Mouse (Mus musculus) hindbrain, postnatal 0 days (tissue): ENCODE results near the gene Dpf3. TPM values are rescaled to one million over a fixed set of nuclear protein-coding genes. Genes with fewer than 3 reads are reported as not detected.

Experiments
- ATAC-seq: fragments of 200-750 bp; cut with Nextera tagmentation; 2 replicates; pipeline ENCODE4 v1.8.0; 2017; ENCODE audit warnings: mild to moderate bottlenecking, moderate TSS enrichment, moderate library complexity
- DNase-seq: peaks from one replicate; pipeline ENCODE4 v3.0.0-alpha.2; 2015; ENCODE audit warnings: low spot score
- H3K27ac ChIP-seq: fragments of 300-500 bp; sonication (generic); 2 replicates; pipeline ENCODE4 v1.5.1; 2014; ENCODE audit warnings: mild to moderate bottlenecking
- H3K27me3 ChIP-seq: fragments of 300-500 bp; sonication (generic); 2 replicates; pipeline ENCODE4 v1.6.1; 2014; ENCODE audit warnings: low read length, mixed read lengths; ENCODE audit not compliant: insufficient read depth
- H3K36me3 ChIP-seq: fragments of 300-500 bp; sonication (generic); 2 replicates; pipeline ENCODE4 v1.6.1; 2014; ENCODE audit warnings: low read length, mixed read lengths; ENCODE audit not compliant: insufficient read depth
- H3K4me1 ChIP-seq: fragments of 300-500 bp; sonication (generic); 2 replicates; pipeline ENCODE4 v1.6.1; 2014; ENCODE audit warnings: antibody characterized with exemption, low read length, mixed read lengths; ENCODE audit not compliant: insufficient read depth
- H3K4me2 ChIP-seq: fragments of 300-500 bp; sonication (generic); 2 replicates; pipeline ENCODE4 v1.6.1; 2014; ENCODE audit warnings: low read depth, mild to moderate bottlenecking, low read length, moderate library complexity, mixed read lengths
- H3K4me3 ChIP-seq: fragments of 300-500 bp; sonication (generic); 2 replicates; pipeline ENCODE4 v1.5.1; 2014; ENCODE audit warnings: low read length
- H3K9ac ChIP-seq: fragments of 300-500 bp; sonication (generic); replicated peaks from 2 replicates; pipeline ENCODE4 v1.6.1; 2014; ENCODE audit warnings: mild to moderate bottlenecking, low read length, moderate library complexity, mixed read lengths
- H3K9me3 ChIP-seq: fragments of 300-500 bp; sonication (generic); 2 replicates; pipeline ENCODE4 v1.6.1; 2016; ENCODE audit warnings: low read length, mixed read lengths
- CTCF ChIP-seq: IDR thresholded peaks from 2 replicates; pipeline ENCODE4 v1.5.1; 2016; ENCODE audit warnings: antibody characterized with exemption, control low read depth, low read depth
- WGBS: fragments of 180-500 bp; shearing (Covaris S2); extraction: QIAGEN DNeasy Blood & Tissue Kit; methylation state at CpG from one replicate; pipeline ENCODE4 v1.1.7; 2014; 5-methylcytosine and 5-hydroxymethylcytosine counted together
- polyA plus RNA-seq: library from polyadenylated mRNA; unstranded; fragments of >200 nt; fragmentation: Nextera tagmentation; extraction: Ambion mirVana; gene quantifications from 2 replicates; pipeline ENCODE4 v1.2.1, GENCODE M21; 2015
- total RNA-seq: library from RNA; depleted of rRNA; stranded (reverse); fragments of >200 nt; gene quantifications from 2 replicates; pipeline ENCODE4 v1.2.3, GENCODE M21; 2014; rRNA removed

Dpf3 gene
- total and polyA plus RNA-seq, 2 experiments from 2014 or later, result 19.8 to 38.9 TPM

DNA sequence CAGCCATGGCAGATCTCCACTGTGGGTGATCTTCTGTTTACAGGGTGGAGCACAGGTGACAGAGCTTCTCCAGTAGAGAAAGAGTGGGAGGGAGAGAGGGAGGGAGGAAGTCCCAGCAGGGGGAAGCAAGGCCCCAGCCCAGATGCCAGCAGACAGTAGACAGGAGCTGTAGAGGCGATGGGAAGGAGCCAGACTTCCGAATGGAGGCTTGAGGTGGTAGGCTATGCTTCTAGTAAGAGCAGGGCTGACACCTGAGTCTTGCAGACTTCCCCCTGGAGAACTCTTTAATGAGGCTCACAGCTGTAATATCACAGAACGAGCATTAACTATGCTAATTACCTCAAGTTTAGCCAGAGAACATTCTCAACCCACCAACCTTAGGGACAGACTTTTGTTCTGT lies 285.8 kb downstream of the Dpf3 start:
- Histone ChIP-seq H3K9me3 (no peaks in the 10 kb centered on the region), H3K9ac (no peak overlapping the region), H3K4me1 (peaks cover 1% of the 10 kb centered on the region; the same call in 1 of the 2 replicates), H3K27ac (no peak overlapping the region), H3K36me3 (no peaks in the 10 kb centered on the region), H3K4me3 (no peak overlapping the region), H3K4me2 (no peak overlapping the region), H3K27me3 (no peaks in the 10 kb centered on the region)
- 34% methylated on average over 3 of the region's 3 CpGs for WGBS
- TF ChIP-seq CTCF, result no peak
- ATAC-seq (no peak), DNase-seq (no peak)

DNA sequence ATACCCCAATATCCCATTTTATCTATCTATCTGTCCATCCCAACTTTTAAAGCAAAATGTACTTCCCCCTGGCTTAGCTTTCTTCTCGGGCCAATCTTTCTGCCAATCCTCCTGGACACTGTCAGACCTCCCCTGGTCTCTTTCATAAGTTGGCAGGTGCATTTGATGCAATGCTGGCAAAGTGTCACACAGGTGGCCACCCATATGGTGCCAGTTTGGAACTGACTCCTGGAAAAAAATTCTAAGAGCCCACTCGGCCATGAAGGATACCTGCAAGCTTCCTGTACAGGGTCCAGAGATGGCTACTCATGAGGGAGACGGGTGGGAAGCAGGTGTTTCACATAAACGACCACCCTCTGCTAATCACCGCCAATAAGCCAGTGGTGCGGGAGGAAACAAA lies 307.0 kb downstream of the Dpf3 start:
- ATAC-seq (no peak), DNase-seq (peak; percentile 37)
- 65% methylated on average over 6 of the region's 6 CpGs for WGBS
- no peaks in the 10 kb centered on the region for H3K4me1 ChIP-seq
- H3K36me3 ChIP-seq, result no peaks in the 10 kb centered on the region
- no peak overlapping the region for H3K4me2 ChIP-seq
- no peaks in the 10 kb centered on the region for H3K9me3 ChIP-seq
- H3K27ac ChIP-seq, result no peak overlapping the region
- TF ChIP-seq CTCF, result no peak
- H3K9ac ChIP-seq, result no peak overlapping the region
- no peak overlapping the region for H3K4me3 ChIP-seq
- H3K27me3 ChIP-seq, result no peaks in the 10 kb centered on the region

DNA sequence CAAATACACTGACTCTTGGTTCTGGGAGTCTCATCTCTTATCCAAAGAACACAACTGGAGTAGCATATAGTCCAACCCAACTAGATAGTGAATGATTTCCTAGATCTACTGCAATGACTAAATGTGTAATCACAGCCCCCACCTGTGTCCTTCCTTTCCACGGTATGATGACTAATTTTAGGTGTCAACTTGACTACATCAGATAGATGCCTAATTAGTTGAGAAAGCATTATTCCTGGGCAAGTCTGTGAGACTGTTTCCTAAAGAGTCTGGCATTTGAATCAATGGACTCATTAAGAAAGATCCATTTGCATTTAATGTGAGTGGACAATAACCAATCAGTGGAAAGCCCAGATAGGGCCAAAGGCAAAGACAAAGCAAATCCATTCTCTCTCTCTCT lies 307.7 kb downstream of the Dpf3 start:
- H3K4me2 ChIP-seq, result no peak overlapping the region
- DNase-seq (no peak), ATAC-seq (no peak)
- H3K4me1 ChIP-seq, result no peaks in the 10 kb centered on the region
- no peak for TF ChIP-seq CTCF
- no peaks in the 10 kb centered on the region for H3K9me3 ChIP-seq
- H3K4me3 ChIP-seq, result no peak overlapping the region
- no peak overlapping the region for H3K9ac ChIP-seq
- 64% methylated on average over 1 of the region's 1 CpGs for WGBS
- no peak overlapping the region for H3K27ac ChIP-seq
- H3K36me3 ChIP-seq, result no peaks in the 10 kb centered on the region
- H3K27me3 ChIP-seq, result no peaks in the 10 kb centered on the region

- H3K4me2 ChIP-seq, result no peak overlapping the region
- no peaks in the 10 kb centered on the region for H3K27me3 ChIP-seq
- TF ChIP-seq CTCF, result no peak
- no peak overlapping the region for H3K4me3 ChIP-seq
- H3K36me3 ChIP-seq, result no peaks in the 10 kb centered on the region
- ATAC-seq (0 out of 2 replicates have a peak, but pooled peaks have one; percentile 12), DNase-seq (peak; percentile 23)
- H3K4me1 ChIP-seq, result no peaks in the 10 kb centered on the region
- 50% methylated on average over 2 of the region's 2 CpGs for WGBS
- H3K9me3 ChIP-seq, result no peaks in the 10 kb centered on the region
- H3K27ac ChIP-seq, result peak overlapping the region; percentile 22; the same call in 1 of the 2 replicates
- H3K9ac ChIP-seq, result no peak overlapping the region
These were observed 308.7 kb downstream of the Dpf3 start for GRCm38 (mm10) chr12:83178770-83179169.

DNA sequence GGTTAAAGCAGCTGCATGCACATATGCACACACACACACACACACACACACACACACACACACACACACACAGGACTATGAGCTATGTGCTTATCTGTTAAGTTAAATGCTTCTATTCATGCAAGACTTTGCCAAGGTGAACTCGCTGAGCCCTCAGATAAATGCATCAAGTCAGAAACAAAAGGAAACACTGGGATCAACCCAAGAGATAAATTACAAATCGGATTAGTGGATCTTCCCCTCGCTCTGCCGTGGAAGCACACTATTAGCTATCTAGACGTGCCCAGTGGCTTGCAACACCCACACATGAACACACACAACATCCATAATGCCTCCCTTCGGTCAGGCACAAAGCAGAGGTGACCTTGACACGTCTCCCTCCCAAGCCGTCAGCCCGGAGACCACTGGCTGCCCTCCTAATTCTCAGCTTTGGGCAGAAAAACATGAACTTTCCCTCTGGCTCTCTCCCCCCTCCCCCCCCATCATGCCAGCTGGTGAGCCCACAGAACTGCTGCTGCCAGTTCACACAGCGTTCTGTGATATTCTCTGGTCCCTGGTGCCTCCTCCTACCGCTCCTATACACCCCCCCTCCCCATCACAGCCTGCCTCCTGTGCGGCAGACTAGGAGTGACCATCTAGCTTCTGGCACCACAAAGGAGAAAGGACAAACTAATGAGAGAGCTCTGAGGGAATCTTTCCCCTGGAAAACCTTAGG lies 317.9 kb downstream of the Dpf3 start:
- Histone ChIP-seq H3K4me2 (no peak overlapping the region), H3K9ac (no peak overlapping the region), H3K4me1 (no peaks in the 10 kb centered on the region), H3K27ac (peak overlapping the region; percentile 67; the same call in 1 of the 2 replicates), H3K36me3 (no peaks in the 10 kb centered on the region), H3K4me3 (no peak overlapping the region), H3K9me3 (no peaks in the 10 kb centered on the region), H3K27me3 (no peaks in the 10 kb centered on the region)
- TF ChIP-seq CTCF, result no peak
- 21% methylated on average over 12 of the region's 12 CpGs for WGBS
- ATAC-seq (peak; percentile 83), DNase-seq (peak; percentile 62)

DNA sequence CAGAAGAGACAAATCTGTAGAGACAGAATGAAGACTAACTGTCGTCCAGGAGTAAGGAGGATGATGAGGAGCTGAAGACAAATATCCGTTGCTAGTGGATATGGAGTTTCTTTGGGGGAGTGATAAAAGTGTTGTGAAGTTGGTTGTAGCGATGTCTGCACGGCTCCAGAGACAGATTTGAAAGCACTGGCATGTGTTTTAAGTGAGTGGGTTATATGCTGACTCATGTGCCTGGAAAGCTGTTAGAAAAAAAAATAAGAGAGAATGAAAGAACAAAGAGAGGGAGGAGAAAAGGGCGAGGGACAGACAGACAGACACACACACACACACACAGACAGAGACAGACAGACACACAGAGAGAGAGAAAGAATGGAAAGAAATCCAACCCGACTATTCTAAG lies 319.2 kb downstream of the Dpf3 start:
- no peak for DNase-seq
- no peaks in the 10 kb centered on the region for H3K27me3 ChIP-seq
- H3K27ac ChIP-seq, result peak overlapping the region; percentile 67; the same call in 1 of the 2 replicates
- 89% methylated on average over 6 of the region's 6 CpGs for WGBS
- no peak for ATAC-seq
- TF ChIP-seq CTCF, result no peak
- no peaks in the 10 kb centered on the region for H3K9me3 ChIP-seq
- no peak overlapping the region for H3K9ac ChIP-seq
- H3K4me1 ChIP-seq, result no peaks in the 10 kb centered on the region
- no peaks in the 10 kb centered on the region for H3K36me3 ChIP-seq
- no peak overlapping the region for H3K4me2 ChIP-seq
- H3K4me3 ChIP-seq, result no peak overlapping the region

DNA sequence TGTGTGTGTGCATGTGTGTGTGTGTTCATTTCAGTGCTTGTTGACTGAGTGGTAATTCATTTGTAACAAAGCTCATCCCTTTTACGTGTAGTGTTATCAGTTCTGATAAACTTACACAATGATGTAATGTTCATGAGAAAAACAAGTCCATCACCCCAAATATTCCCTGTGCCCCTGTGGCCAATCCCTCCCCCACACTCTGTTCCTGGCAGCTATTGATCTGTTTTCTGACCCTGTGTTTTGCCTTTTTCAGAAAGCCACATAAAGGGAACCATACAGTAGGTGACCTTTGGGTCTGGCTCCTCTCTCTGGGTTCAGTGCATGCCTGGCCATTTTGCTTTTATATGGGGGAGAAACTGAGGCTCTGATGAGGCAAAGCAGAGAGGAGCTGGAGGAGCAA lies 322.5 kb downstream of the Dpf3 start:
- Histone ChIP-seq H3K4me2 (no peak overlapping the region), H3K4me3 (no peak overlapping the region), H3K9me3 (no peaks in the 10 kb centered on the region), H3K4me1 (peaks cover 5% of the 10 kb centered on the region; the same call in 1 of the 2 replicates), H3K36me3 (no peaks in the 10 kb centered on the region), H3K9ac (no peak overlapping the region), H3K27me3 (no peaks in the 10 kb centered on the region), H3K27ac (no peak overlapping the region)
- no peak for DNase-seq
- TF ChIP-seq CTCF, result no peak
- 96% methylated on average over 1 of the region's 1 CpGs for WGBS
- no peak for ATAC-seq

Other genes with a start within 250 kb of the Dpf3 start
- gene Dcaf4, start 32.8 kb upstream of the Dpf3 start, total RNA-seq, result 45.0 and 55.6 TPM in 2 replicates
- 34.5 and 36.9 TPM in 2 replicates for gene Dcaf4, start 32.8 kb upstream of the Dpf3 start, polyA plus RNA-seq
- 33.2 and 36.5 TPM in 2 replicates for gene Zfyve1, start 109.5 kb upstream of the Dpf3 start, total RNA-seq
- gene Zfyve1, start 109.5 kb upstream of the Dpf3 start, polyA plus RNA-seq, result 14.4 and 14.8 TPM in 2 replicates
- gene Rbm25, start 143.5 kb upstream of the Dpf3 start, total RNA-seq, result 54.1 and 65.1 TPM in 2 replicates
- gene Rbm25, start 143.5 kb upstream of the Dpf3 start, polyA plus RNA-seq, result 230 and 235 TPM in 2 replicates
- 59.3 and 64.5 TPM in 2 replicates for gene Psen1, start 200.4 kb upstream of the Dpf3 start, total RNA-seq
- 56.0 and 56.8 TPM in 2 replicates for gene Psen1, start 200.4 kb upstream of the Dpf3 start, polyA plus RNA-seq